Mouse (Mus musculus) layer of hippocampus, postnatal 14 days (tissue): Measurements from ENCODE around the gene Fam161b. TPM values are rescaled to one million over a fixed set of nuclear protein-coding genes. Genes with fewer than 3 reads are reported as not detected.
"Not testable (repeated sequence)": the region's sequence is repeated elsewhere in the genome, so short reads cannot be mapped to it uniquely, and the experiment has no call there.

ENCODE experiments used
- DNase-seq, 2 experiments: peaks; one replicate each; pipeline ENCODE4 v3.0.0; 2021 to 2022; ENCODE audit warnings: low spot score in 2 of 2, mixed read lengths in 1 of 2
- total RNA-seq, 2 experiments: library from RNA; stranded (reverse); gene quantifications; 2 replicates each; pipeline ENCODE4 v1.2.3; 2021

Gene Fam161b
- total RNA-seq, 2 experiments from 2014 or later, result 9.6 to 9.7 TPM

DNA sequence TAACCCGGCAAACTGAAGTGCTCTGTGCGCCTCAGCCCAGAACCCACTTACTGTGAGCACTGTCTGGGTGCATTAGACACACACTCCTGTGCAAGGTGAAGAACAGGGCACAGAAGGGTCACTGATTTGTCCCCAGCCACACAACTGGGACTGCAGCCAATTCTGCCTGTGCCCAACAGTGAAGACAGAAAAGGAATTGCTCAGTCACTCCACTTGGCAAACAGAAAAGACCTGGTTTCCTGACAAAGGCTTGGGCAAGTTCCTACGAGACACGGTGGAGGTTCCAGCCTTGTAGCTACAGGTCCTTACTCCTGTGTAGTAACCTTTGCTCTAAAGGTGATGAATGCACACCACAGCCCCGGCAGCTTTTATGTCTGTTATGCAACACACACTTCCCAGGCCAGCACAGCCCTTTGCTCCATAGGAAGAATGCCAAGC lies 23.0 kb upstream of the Fam161b start:
- peak in 1 of 2 experiments; percentile 5 for DNase-seq

DNA sequence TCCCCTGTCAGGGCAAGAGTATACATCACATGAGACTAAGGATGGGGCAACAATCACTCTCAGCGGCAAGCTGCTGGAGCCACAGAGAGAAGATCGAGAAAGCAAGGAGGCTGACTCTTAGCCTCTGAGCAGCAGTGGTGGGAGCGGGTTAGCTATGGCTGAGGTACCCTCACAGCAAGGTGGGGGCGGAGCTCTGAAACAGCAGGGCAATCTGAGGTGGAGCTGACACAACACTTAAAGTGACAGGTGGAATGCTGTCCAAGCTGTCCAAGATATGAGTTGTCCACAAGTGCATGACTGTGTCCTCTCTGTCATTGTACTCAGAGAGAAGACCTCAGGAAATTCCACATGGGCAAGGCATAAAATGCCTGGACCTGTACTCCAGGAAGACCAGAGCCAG lies 20.7 kb upstream of the Fam161b start:
- DNase-seq, result no peak

GRCm38 (mm10) chr12:84373831-84374481 lies 12.3 kb upstream of the Fam161b start:
- no peak for DNase-seq

DNA sequence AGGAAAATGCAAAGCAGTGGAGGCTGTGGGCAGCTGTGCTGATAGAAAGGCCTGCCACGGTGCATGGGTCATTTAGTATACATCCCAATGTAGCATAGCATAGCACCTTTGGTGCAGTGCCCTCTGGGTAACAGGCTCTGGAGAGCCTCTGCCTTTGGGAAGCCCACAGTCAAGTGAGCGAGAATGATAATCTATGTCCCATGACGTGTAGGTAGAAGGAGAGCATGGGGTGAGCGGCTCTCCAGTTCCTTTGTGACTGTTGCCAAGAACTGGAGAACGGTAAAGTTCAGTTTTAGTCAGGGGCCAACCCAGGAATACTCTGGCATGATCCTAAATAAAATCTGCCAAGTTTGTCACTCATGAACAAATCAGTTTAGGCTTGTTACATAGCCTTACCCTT lies 10.0 kb upstream of the Fam161b start:
- DNase-seq, result no peak

- no peak for DNase-seq
Measured at GRCm38 (mm10) chr12:84366971-84367370, 5.3 kb upstream of the Fam161b start.

- DNase-seq, result no peak
Measured at GRCm38 (mm10) chr12:84365137-84365536, 3.5 kb upstream of the Fam161b start.

GRCm38 (mm10) chr12:84364291-84364690 lies 2.7 kb upstream of the Fam161b start:
- no peak for DNase-seq

GRCm38 (mm10) chr12:84362872-84363271 lies 1.2 kb upstream of the Fam161b start:
- no peak for DNase-seq

- not testable (repeated sequence) for DNase-seq
Measured at GRCm38 (mm10) chr12:84358699-84359098, 2.9 kb downstream of the Fam161b start.

GRCm38 (mm10) chr12:84347192-84347591 lies 14.4 kb downstream of the Fam161b start:
- DNase-seq, result no peak

- no peak for DNase-seq
Measured at GRCm38 (mm10) chr12:84336963-84337625, 24.5 kb downstream of the Fam161b start.

DNA sequence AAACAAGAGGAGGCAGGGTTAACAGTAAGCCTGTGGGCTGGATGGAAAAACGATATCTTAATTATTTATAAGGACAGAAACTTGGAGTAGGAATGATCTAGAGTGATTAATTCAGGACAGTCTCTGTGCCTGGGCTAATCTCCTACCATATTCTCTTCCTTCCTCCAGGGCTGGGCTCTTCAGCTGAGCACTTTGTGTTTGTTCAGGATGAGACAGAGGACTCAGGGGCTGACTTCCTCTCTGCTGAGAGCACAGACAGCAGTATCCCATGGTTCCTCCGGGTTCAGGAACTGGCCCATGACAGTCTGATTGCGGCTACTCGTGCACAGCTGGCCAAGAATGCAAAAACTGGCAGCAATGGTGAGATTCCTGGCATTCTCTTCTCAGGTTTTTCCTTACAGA lies 34.5 kb downstream of the Fam161b start:
- no peak for DNase-seq

- peak; percentile 80 for DNase-seq
Measured at GRCm38 (mm10) chr12:84316721-84317621, 44.7 kb downstream of the Fam161b start, which contains the start of gene Zfp410. Gene Zfp410 (plus strand): TSS chr12:84316852.

- DNase-seq, result no peak
Measured at GRCm38 (mm10) chr12:84316006-84316405, 45.6 kb downstream of the Fam161b start.

GRCm38 (mm10) chr12:84311306-84311705 lies 50.3 kb downstream of the Fam161b start:
- no peak for DNase-seq

DNA sequence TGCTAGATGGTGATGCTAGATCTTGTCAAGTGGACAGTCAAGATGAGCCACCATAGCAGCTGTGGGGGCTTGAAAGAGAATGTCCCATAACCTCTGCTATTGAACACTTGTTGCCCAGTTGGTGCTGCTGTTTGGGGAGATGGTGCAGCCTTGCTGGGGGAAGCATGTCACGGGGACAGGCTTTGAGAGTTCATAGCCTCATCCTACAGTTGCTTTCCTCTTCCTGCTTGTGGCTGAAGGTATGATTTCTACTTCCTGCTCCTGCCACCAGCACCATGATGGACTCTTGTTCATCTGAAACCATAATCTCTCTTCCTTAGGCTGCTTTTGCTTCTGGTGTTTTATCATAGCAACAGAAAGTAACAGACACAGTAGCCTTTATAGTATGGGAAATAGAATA lies 57.1 kb downstream of the Fam161b start:
- DNase-seq, result no peak

DNA sequence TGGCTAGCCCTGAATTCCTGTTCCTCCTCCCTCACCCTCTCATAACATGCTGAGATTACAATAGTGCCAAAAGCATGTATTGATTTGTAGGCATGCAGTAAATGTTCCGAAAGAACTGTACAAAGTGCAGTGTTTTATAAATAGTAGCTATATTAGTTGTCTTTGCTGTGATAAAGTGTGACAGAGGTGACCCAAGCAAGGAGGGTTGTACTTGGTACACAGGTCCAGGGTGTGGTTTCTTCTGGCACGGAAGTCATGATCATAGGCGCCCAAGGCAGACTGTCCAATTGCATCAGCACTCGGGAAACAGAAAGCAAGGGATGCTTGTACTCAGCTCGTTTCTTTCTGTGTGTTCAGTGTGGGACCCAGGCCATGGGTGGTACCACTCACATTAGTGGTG lies 57.5 kb downstream of the Fam161b start:
- no peak for DNase-seq

DNA sequence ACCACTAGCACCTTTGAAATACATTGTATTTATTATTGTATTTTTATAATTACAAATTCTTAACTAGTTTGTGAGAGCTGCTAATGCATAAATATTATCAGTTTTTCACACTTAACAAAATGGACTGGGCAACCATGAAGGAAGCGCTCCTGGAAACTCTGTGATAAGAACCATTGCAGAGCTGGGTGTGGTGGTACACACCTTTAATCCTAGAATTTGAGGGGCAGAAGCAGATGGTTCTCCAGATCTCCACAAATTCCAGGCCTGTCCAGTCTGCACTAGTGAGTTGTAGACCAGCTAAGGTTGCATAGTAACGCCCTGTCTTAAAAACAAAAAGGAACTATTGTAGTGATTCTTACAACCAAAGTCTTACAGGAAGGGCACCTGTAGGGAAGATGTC lies 62.4 kb downstream of the Fam161b start:
- no peak for DNase-seq

DNA sequence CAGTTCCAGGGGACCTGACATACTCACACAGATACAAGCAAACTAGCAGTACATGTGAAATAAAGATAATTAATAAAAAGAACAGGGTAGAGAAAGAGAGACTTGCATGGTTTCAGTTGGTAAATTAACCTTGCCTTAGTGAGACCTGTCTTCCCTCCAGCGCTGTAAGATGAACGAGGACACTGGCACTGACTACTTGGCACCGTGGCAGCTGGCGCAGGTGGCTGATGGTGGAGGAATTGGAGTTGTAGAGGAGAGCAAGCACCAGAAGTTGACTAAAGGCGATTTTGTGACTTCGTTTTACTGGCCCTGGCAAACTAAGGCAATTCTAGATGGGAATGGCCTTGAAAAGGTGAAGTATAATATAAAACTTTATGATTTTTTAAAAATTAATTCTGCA lies 63.8 kb downstream of the Fam161b start:
- no peak for DNase-seq
